Mouse (Mus musculus) small intestine, adult 2 months (tissue): ENCODE data around the gene Sardh.

Source experiments
- CTCF ChIP-seq: fragments of 200-500 bp; IDR thresholded peaks from 2 replicates; pipeline ENCODE4 v1.5.1; 2012; ENCODE audit warnings: low read depth, mild to moderate bottlenecking, control low read depth, inconsistent platforms, low read length, moderate library complexity, mixed read lengths; ENCODE audit not compliant: insufficient replicate concordance, insufficient read length; ENCODE audit errors: extremely low read depth
- POLR2A ChIP-seq: fragments of 200-500 bp; IDR thresholded peaks from 2 replicates; pipeline ENCODE4 v1.6.1; 2012; ENCODE audit warnings: low read depth, mild to moderate bottlenecking, control low read depth, inconsistent platforms, low read length, moderate library complexity

- TF ChIP-seq CTCF = no peak
- no peak for TF ChIP-seq POLR2A
Measured at GRCm38 (mm10) chr2:27281771-27282170, 33.6 kb upstream of the Sardh start.
